Mouse (Mus musculus) CH12.LX (cell line): ENCODE measurements around the gene Tada2b. TPM values are rescaled to one million over a fixed set of nuclear protein-coding genes. Genes with fewer than 3 reads are reported as not detected.
A peak's percentile ranks its signal among the peaks of the same experiment; 100 is the strongest.

ENCODE experiments used
- DNase-seq: peaks from one replicate; pipeline ENCODE4 v3.0.0-alpha.2; 2013; ENCODE audit errors: extremely low read depth
- H3K27ac ChIP-seq: 2 replicates; pipeline ENCODE4 v1.5.1; 2012; ENCODE audit warnings: low read depth, mild to moderate bottlenecking, control low read depth, moderate library complexity; ENCODE audit not compliant: insufficient read depth
- H3K27me3 ChIP-seq: replicated peaks from 2 replicates; pipeline ENCODE3; 2012; ENCODE audit warnings: inconsistent platforms
- H3K36me3 ChIP-seq, 2 experiments: replicated peaks in 1 of 2; 2 replicates each; pipeline versions ENCODE3 to v1.6.1; 2012; ENCODE audit warnings: inconsistent platforms in 1 of 2, low read length in 1 of 2, mild to moderate bottlenecking in 1 of 2, mixed read lengths in 1 of 2, moderate library complexity in 1 of 2; ENCODE audit not compliant: control insufficient read depth in 1 of 2, insufficient read depth in 1 of 2
- H3K4me1 ChIP-seq, 2 experiments: 2 replicates each; pipeline ENCODE4 v1.6.1; 2012; ENCODE audit warnings: inconsistent platforms in 1 of 2, moderate library complexity in 1 of 2; ENCODE audit not compliant: insufficient read depth in 2 of 2, control insufficient read depth in 1 of 2
- H3K4me2 ChIP-seq: 2 replicates; pipeline ENCODE4 v1.6.1; 2012; ENCODE audit warnings: low read depth, mild to moderate bottlenecking, control low read depth; ENCODE audit not compliant: poor library complexity, insufficient read depth, severe bottlenecking
- H3K4me3 ChIP-seq, 3 experiments: fragments of 150-350 bp in 1 of 3; sonication (generic) in 1 of 3; replicated peaks in 1 of 3; 2 replicates each; pipeline versions ENCODE3 to v1.5.1; 2011 to 2012; ENCODE audit warnings: low read depth in 2 of 3, low read length in 2 of 3, mild to moderate bottlenecking in 2 of 3, moderate library complexity in 2 of 3, control low read depth in 1 of 3, improper control_type of control experiment in 1 of 3, inconsistent platforms in 1 of 3, mixed read lengths in 1 of 3; ENCODE audit not compliant: poor library complexity in 1 of 3
- H3K79me2 ChIP-seq: replicated peaks from 2 replicates; pipeline ENCODE4 v1.6.1; 2012; ENCODE audit warnings: mild to moderate bottlenecking, moderate library complexity; ENCODE audit not compliant: control insufficient read depth, poor library complexity, insufficient read depth, severe bottlenecking; ENCODE audit errors: extremely low read depth
- H3K9ac ChIP-seq: 2 replicates; pipeline ENCODE4 v1.6.1; 2012; ENCODE audit warnings: low read depth, mild to moderate bottlenecking, control low read depth, moderate library complexity; ENCODE audit not compliant: insufficient read depth
- H3K9me3 ChIP-seq: replicated peaks from 2 replicates; pipeline ENCODE3; 2012; ENCODE audit warnings: low read length, inconsistent platforms, mixed read lengths
- BHLHE40 ChIP-seq: IDR thresholded peaks from 2 replicates; pipeline ENCODE4 v1.6.1; 2011; ENCODE audit warnings: mild to moderate bottlenecking, low read depth, low read length, improper control_type of control experiment
- CTCF ChIP-seq, 2 experiments: IDR thresholded peaks in 1 of 2; conservative IDR thresholded peaks in 1 of 2; 2 replicates each; pipeline ENCODE4 v1.5.1; 2011 to 2012; ENCODE audit warnings: low read depth in 2 of 2, low read length in 2 of 2, improper control_type of control experiment in 1 of 2, inconsistent platforms in 1 of 2, mild to moderate bottlenecking in 1 of 2, moderate library complexity in 1 of 2
- GABPA ChIP-seq: IDR thresholded peaks from 2 replicates; pipeline ENCODE4 v1.6.1; 2012; ENCODE audit warnings: low read depth, low read length, improper control_type of control experiment, inconsistent platforms; ENCODE audit not compliant: insufficient replicate concordance
- JUN ChIP-seq: IDR thresholded peaks from 2 replicates; pipeline ENCODE4 v1.6.1; 2011; ENCODE audit warnings: low read depth, mild to moderate bottlenecking, low read length, improper control_type of control experiment, moderate library complexity; ENCODE audit not compliant: insufficient read depth
- KAT2A ChIP-seq: IDR thresholded peaks from 2 replicates; pipeline ENCODE4 v1.6.1; 2012; ENCODE audit warnings: low read length, improper control_type of control experiment, inconsistent platforms; ENCODE audit not compliant: insufficient replicate concordance
- MAX ChIP-seq: IDR thresholded peaks from 2 replicates; pipeline ENCODE4 v1.6.1; 2011; ENCODE audit warnings: low read length, improper control_type of control experiment
- MAZ ChIP-seq: IDR thresholded peaks from 2 replicates; pipeline ENCODE4 v1.6.1; 2012; ENCODE audit warnings: low read depth, mild to moderate bottlenecking, inconsistent platforms, low read length, improper control_type of control experiment, moderate library complexity
- NRF1 ChIP-seq: IDR thresholded peaks from 2 replicates; pipeline ENCODE4 v1.6.1; 2014; ENCODE audit warnings: low read depth, mild to moderate bottlenecking, inconsistent platforms, low read length, improper control_type of control experiment, moderate library complexity
- PAX5 ChIP-seq: IDR thresholded peaks from 2 replicates; pipeline ENCODE4 v1.6.1; 2012; ENCODE audit warnings: low read length, inconsistent platforms, mixed read lengths
- POLR2AphosphoS2 ChIP-seq: IDR thresholded peaks from 2 replicates; pipeline ENCODE4 v1.6.1; 2011; ENCODE audit warnings: low read depth, low read length, improper control_type of control experiment
- RAD21 ChIP-seq: IDR thresholded peaks from 2 replicates; pipeline ENCODE4 v1.6.1; 2011; ENCODE audit warnings: low read depth, mild to moderate bottlenecking, low read length, improper control_type of control experiment, moderate library complexity
- SIN3A ChIP-seq: IDR thresholded peaks from 2 replicates; pipeline ENCODE4 v1.6.1; 2012; ENCODE audit warnings: low read length, improper control_type of control experiment, inconsistent platforms
- UBTF ChIP-seq: IDR thresholded peaks from 2 replicates; pipeline ENCODE4 v1.6.1; 2012; ENCODE audit warnings: low read depth, mild to moderate bottlenecking, inconsistent platforms, low read length, improper control_type of control experiment, moderate library complexity
- ZKSCAN1 ChIP-seq: IDR thresholded peaks from 2 replicates; pipeline ENCODE4 v1.6.1; 2012; ENCODE audit warnings: low read depth, inconsistent platforms, low read length, improper control_type of control experiment, borderline replicate concordance
- ZMIZ1 ChIP-seq: IDR thresholded peaks from 2 replicates; pipeline ENCODE4 v1.6.1; 2012; ENCODE audit warnings: low read depth, mild to moderate bottlenecking, inconsistent platforms, low read length, improper control_type of control experiment
- dilution Hi-C: fragments of 300-500 bp; cut with MboI; formaldehyde crosslinking; loops from 2 replicates; pipeline ENCODE4 v1.14.3; 2020; ENCODE audit warnings: low sequenced_read_pairs; ENCODE audit not compliant: extremely low pct_unique_long_range_greater_than_20kb, extremely low pct_ligation_motif_present
- in situ Hi-C: fragments of 300-500 bp; cut with MboI; formaldehyde crosslinking; loops from 3 replicates; pipeline ENCODE4 v1.14.3; 2019; ENCODE audit warnings: low sequenced_read_pairs, low pct_ligation_motif_present, low pct_unique_long_range_greater_than_20kb, mixed read lengths
- polyA plus RNA-seq: library from polyadenylated mRNA; unstranded; fragments of >175 nt; gene quantifications from 2 replicates; pipeline ENCODE4 v1.2.1, GENCODE M21; 2012; ENCODE audit warnings: low read depth; ENCODE audit not compliant: insufficient read length
- total RNA-seq, 2 experiments: library from RNA; depleted of rRNA; stranded (reverse); fragments of 300-350 nt in 1 of 2; fragments of >200 nt in 1 of 2; gene quantifications; 2 replicates each; pipeline ENCODE4 v1.2.3; 2012 to 2014

Tada2b gene
- total and polyA plus RNA-seq, 3 experiments, result 3.0 to 12.5 (median 4.8) TPM

GRCm38 (mm10) chr5:36483203-36484101, 633 bp downstream of the Tada2b start:
- H3K9ac ChIP-seq, result peak overlapping the region; percentile 87
- peak overlapping the region; percentile 89 to 93 (median 90) for H3K4me3 ChIP-seq
- dilution Hi-C loops, result no loop called here

GRCm38 (mm10) chr5:36481114-36481513, 3.0 kb downstream of the Tada2b start:
- no peak overlapping the region for H3K9ac ChIP-seq
- DNase-seq, result peak; percentile 32
- no peaks in the 10 kb centered on the region for H3K27me3 ChIP-seq
- H3K36me3 ChIP-seq, result peaks cover 4 to 54% of the 10 kb centered on the region in 2 experiments
- H3K4me2 ChIP-seq, result no peak overlapping the region
- H3K4me1 ChIP-seq, result peaks cover 19 to 56% of the 10 kb centered on the region in 2 experiments
- dilution Hi-C loops (no loop called here), in situ Hi-C loops (loop anchor here (5.0 kb wide), 2 partner anchors 101 to 261 kb away; no protein-coding TSS in a partner anchor)
- no peak overlapping the region for H3K27ac ChIP-seq
- H3K79me2 ChIP-seq, result peaks cover 12% of the 10 kb centered on the region
- TF ChIP-seq CTCF (conservative IDR thresholded peaks at IDR 0.05 in 1 of 2, IDR thresholded peaks at IDR 0.05 in 1 of 2; ENCODE audit: low read depth in 2 of 2, low read length in 2 of 2) (peak in 1 of 2 experiments; percentile 55; a peak in 2 of 4 replicates), RAD21 (peak; percentile 7), MAX (no peak)
- H3K4me3 ChIP-seq, result no peak overlapping the region
- no peaks in the 10 kb centered on the region for H3K9me3 ChIP-seq

More at GRCm38 (mm10) chr5:36483203-36484101, 633 bp downstream of the Tada2b start:
- Histone ChIP-seq H3K4me1 (peaks cover 19 to 53% of the 10 kb centered on the region in 2 experiments), H3K4me2 (peak overlapping the region; percentile 81), H3K27me3 (no peaks in the 10 kb centered on the region), H3K79me2 (peaks cover 12% of the 10 kb centered on the region), H3K9me3 (no peaks in the 10 kb centered on the region), H3K27ac (no peak overlapping the region; the same call in 1 of the 2 replicates), H3K36me3 (peaks cover 0 to 34% of the 10 kb centered on the region in 2 experiments)
- TF ChIP-seq POLR2AphosphoS2 (no peak), SIN3A (peak; percentile 39; the same call in 1 of the 2 replicates)
- in situ Hi-C loops, result loop anchor here (5.0 kb wide), 2 partner anchors 99 to 259 kb away; no protein-coding TSS in a partner anchor
- DNase-seq, result peak; percentile 29

GRCm38 (mm10) chr5:36480398-36480797, 3.7 kb downstream of the Tada2b start:
- Histone ChIP-seq H3K4me2 (no peak overlapping the region), H3K4me3 (no peak overlapping the region), H3K4me1 (peaks cover 19 to 56% of the 10 kb centered on the region in 2 experiments), H3K36me3 (peaks cover 5 to 59% of the 10 kb centered on the region in 2 experiments), H3K9me3 (no peaks in the 10 kb centered on the region), H3K79me2 (peaks cover 12% of the 10 kb centered on the region), H3K27ac (no peak overlapping the region)
- dilution Hi-C loops (no loop called here), in situ Hi-C loops (loop anchor here (5.0 kb wide), 2 partner anchors 102 to 262 kb away; no protein-coding TSS in a partner anchor)
- no peak for TF ChIP-seq PAX5
- TF ChIP-seq ZMIZ1, result no peak
- TF ChIP-seq GABPA, result no peak
- no peak for TF ChIP-seq KAT2A
- TF ChIP-seq BHLHE40, result no peak
- no peak for TF ChIP-seq JUN
- no peak for TF ChIP-seq ZKSCAN1
- no peak for TF ChIP-seq SIN3A
- no peak for TF ChIP-seq UBTF
- TF ChIP-seq MAZ, result no peak
- TF ChIP-seq NRF1, result no peak
- TF ChIP-seq, all 38 proteins: peak for 0
- Histone ChIP-seq H3K27me3 (no peaks in the 10 kb centered on the region), H3K9ac (no peak overlapping the region)
- no peak for DNase-seq
